Mouse (Mus musculus): Measurements from ENCODE around the gene Peak1. TPM values are rescaled to one million over a fixed set of nuclear protein-coding genes. Genes with fewer than 3 reads are reported as not detected.
A peak's percentile ranks its signal among the peaks of the same experiment; 100 is the strongest.
"Not testable (repeated sequence)": the region's sequence is repeated elsewhere in the genome, so short reads cannot be mapped to it uniquely, and the experiment has no call there.

Gene Peak1
- polyA plus RNA-seq, 1 experiment = 5.5 TPM

DNA sequence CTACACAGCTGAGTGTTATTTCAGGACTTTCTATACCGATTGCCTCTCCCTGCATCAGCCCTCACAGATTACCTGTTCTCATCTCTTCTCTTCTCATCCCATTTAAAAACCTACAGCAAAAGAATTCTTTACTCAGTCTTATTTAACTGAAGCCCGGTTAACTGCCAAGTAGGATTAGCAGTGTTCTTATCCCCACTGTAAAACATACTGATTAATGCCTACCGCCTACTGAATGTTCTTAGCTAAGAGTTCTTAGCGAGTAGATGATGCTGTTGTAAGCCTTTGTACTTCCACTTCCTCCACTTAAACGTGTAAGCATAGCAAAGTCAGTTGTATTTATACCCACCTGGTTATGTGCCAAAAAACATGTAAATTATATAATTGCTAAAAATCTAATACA, 43.1 kb upstream of the Peak1 start:
- TF ChIP-seq POLR2A (IDR thresholded peaks at IDR 0.05; ENCODE audit: control insufficient read depth, low read depth, low read length) = no peak
- no peak for TF ChIP-seq CTCF (IDR thresholded peaks at IDR 0.05; ENCODE audit: control insufficient read depth, insufficient read depth, insufficient replicate concordance, low read depth, low read length)
- Histone ChIP-seq H3K27ac (ENCODE audit: control insufficient read depth, insufficient read depth, low read depth, low read length) (no peak overlapping the region), H3K36me3 (ENCODE audit: control insufficient read depth, insufficient read depth, low read length) (no peaks in the 10 kb centered on the region), H3K4me3 (ENCODE audit: control insufficient read depth, low read depth, low read length) (no peak overlapping the region), H3K4me1 (ENCODE audit: control insufficient read depth, insufficient read depth, low read length) (no peaks in the 10 kb centered on the region), H3K27me3 (ENCODE audit: control insufficient read depth, insufficient read depth, low read length) (no peaks in the 10 kb centered on the region)

DNA sequence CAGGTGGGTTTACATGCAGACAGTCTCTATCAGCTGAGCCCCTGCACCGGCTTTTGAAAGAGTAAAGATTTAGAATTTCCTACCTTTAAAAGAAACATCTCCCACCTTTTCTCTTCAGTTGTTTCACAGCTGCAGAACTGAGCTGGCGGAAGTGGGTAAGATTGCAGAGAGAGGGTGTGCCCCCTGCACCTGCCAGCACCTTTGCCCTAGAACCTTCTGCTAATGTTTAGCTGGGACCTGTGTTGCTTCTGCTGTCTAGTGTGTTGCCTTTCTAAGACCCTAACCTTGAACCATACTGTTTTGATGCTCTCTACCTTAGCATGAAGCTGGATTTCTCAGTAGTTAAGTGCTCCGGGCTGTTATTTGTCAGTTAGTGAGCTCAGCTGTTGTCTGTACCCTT, 38.6 kb upstream of the Peak1 start:
- Histone ChIP-seq H3K36me3 (ENCODE audit: control insufficient read depth, insufficient read depth, low read length) (no peaks in the 10 kb centered on the region), H3K4me1 (ENCODE audit: control insufficient read depth, insufficient read depth, low read length) (no peaks in the 10 kb centered on the region), H3K27me3 (ENCODE audit: control insufficient read depth, insufficient read depth, low read length) (no peaks in the 10 kb centered on the region), H3K4me3 (ENCODE audit: control insufficient read depth, low read depth, low read length) (no peak overlapping the region), H3K27ac (ENCODE audit: control insufficient read depth, insufficient read depth, low read depth, low read length) (no peak overlapping the region)
- TF ChIP-seq POLR2A (IDR thresholded peaks at IDR 0.05; ENCODE audit: control insufficient read depth, low read depth, low read length) = no peak
- no peak for TF ChIP-seq CTCF (IDR thresholded peaks at IDR 0.05; ENCODE audit: control insufficient read depth, insufficient read depth, insufficient replicate concordance, low read depth, low read length)

DNA sequence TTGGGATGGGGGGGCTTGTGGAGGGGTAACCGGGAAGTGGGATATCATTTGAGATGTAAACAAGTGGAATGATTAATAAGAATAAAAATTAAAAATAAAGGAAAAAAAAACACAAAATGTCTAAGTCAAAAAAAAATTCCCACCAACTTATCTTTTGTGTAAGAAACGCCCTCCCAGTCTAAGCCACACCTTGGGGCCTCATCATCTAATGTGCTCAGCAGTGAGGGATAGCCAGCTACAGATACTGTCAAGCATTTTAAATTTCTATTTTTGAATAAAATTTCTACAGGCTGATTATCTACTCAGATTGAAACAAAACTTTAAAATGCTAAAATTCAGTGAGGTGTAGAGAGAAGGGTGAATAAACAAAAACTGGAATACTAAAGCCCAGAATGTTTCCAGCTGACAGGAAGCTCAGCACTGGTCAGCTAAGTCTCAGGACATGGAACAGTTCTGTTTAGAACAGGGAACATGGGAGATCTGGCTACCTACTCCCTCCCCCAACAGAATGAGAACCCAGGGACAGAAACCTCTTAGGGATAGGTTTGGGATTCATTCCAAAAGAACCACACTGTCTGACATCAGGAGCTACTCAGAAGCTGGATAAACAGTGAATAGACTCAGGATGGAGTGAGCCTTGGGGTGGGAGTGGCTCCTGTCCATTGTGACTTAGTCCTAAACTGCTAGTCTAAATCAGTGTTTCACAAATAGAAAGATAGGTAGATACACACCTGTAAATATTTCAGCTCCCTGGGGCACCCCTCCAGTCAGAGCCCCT, 35.4 kb upstream of the Peak1 start:
- Histone ChIP-seq H3K4me3 (ENCODE audit: control insufficient read depth, low read depth, low read length) (no peak overlapping the region), H3K4me1 (ENCODE audit: control insufficient read depth, insufficient read depth, low read length) (no peaks in the 10 kb centered on the region), H3K27me3 (ENCODE audit: control insufficient read depth, insufficient read depth, low read length) (no peaks in the 10 kb centered on the region), H3K27ac (ENCODE audit: control insufficient read depth, insufficient read depth, low read depth, low read length) (no peak overlapping the region), H3K36me3 (ENCODE audit: control insufficient read depth, insufficient read depth, low read length) (no peaks in the 10 kb centered on the region)
- TF ChIP-seq POLR2A (IDR thresholded peaks at IDR 0.05; ENCODE audit: control insufficient read depth, low read depth, low read length) = no peak
- TF ChIP-seq CTCF (IDR thresholded peaks at IDR 0.05; ENCODE audit: control insufficient read depth, insufficient read depth, insufficient replicate concordance, low read depth, low read length) = no peak

DNA sequence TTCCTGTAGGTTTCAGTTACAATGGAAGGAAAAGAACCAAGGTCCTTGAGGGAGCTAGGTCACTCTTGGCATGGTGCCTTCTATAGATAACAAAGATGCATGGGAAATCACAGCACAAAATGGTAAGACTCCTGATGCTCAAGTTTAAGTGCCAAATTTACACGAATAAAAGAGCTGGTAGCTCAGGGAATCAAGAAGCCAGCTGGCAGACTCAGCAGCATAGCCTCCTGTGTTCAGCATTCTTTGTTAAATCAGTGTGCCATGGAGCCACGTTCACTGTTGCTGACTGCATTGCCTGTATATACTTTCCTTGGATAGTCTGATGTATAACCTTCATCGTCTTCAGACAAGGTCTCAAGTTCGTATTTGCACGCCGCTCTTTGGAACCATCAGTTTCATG, 33.7 kb upstream of the Peak1 start:
- no peaks in the 10 kb centered on the region for H3K27me3 ChIP-seq (ENCODE audit: control insufficient read depth, insufficient read depth, low read length)
- H3K4me3 ChIP-seq (ENCODE audit: control insufficient read depth, low read depth, low read length) = no peak overlapping the region
- no peak for TF ChIP-seq POLR2A (IDR thresholded peaks at IDR 0.05; ENCODE audit: control insufficient read depth, low read depth, low read length)
- TF ChIP-seq CTCF (IDR thresholded peaks at IDR 0.05; ENCODE audit: control insufficient read depth, insufficient read depth, insufficient replicate concordance, low read depth, low read length) = no peak
- H3K4me1 ChIP-seq (ENCODE audit: control insufficient read depth, insufficient read depth, low read length) = no peaks in the 10 kb centered on the region
- no peaks in the 10 kb centered on the region for H3K36me3 ChIP-seq (ENCODE audit: control insufficient read depth, insufficient read depth, low read length)
- no peak overlapping the region for H3K27ac ChIP-seq (ENCODE audit: control insufficient read depth, insufficient read depth, low read depth, low read length)

DNA sequence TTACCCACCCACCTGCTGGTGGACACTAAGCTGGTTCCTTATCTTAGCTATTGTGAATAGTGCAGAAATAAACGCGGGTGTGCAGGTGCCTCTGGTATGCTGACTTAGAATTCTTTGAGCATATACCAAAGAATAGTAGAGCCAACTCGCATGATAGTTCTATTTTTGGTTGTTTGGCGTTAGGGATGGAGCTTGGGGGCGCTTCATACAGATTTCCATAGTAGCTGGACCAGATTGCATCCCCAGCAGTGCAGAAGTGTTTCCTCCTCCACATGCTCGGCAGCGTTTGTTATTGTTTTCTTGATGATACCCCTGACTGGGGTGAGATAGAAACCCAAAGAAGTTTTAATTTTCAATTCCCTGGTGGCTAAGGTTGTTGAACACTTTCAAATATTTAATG, 21.8 kb upstream of the Peak1 start:
- no peaks in the 10 kb centered on the region for H3K36me3 ChIP-seq (ENCODE audit: control insufficient read depth, insufficient read depth, low read length)
- no peaks in the 10 kb centered on the region for H3K4me1 ChIP-seq (ENCODE audit: control insufficient read depth, insufficient read depth, low read length)
- no peaks in the 10 kb centered on the region for H3K27me3 ChIP-seq (ENCODE audit: control insufficient read depth, insufficient read depth, low read length)
- no peak overlapping the region for H3K27ac ChIP-seq (ENCODE audit: control insufficient read depth, insufficient read depth, low read depth, low read length)
- TF ChIP-seq CTCF (IDR thresholded peaks at IDR 0.05; ENCODE audit: control insufficient read depth, insufficient read depth, insufficient replicate concordance, low read depth, low read length) = no peak
- no peak for TF ChIP-seq POLR2A (IDR thresholded peaks at IDR 0.05; ENCODE audit: control insufficient read depth, low read depth, low read length)
- H3K4me3 ChIP-seq (ENCODE audit: control insufficient read depth, low read depth, low read length) = no peak overlapping the region

DNA sequence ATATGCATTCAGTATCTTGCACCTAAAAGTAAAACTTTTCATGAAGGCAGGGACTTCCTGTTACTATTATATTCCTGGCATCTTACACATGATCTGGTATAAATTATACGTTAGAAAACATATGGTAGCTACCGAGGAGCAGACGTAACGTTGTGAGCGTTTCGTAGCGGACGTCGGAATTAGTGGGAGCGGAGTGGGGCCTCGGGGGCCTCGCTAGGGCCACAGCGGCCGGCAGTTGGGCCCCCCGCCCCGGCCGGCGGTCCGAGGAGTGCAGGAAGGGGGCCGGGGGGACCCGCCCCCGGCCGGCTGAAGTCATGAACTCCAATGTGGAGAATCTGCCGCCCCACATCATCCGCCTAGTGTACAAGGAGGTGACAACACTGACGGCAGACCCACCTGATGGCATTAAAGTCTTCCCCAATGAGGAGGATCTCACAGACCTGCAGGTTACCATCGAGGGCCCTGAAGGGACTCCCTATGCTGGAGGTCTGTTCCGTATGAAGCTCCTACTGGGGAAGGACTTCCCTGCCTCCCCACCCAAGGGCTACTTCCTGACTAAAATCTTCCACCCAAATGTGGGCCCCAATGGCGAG, 19.5 kb upstream of the Peak1 start:
- not testable (repeated sequence) for H3K36me3 ChIP-seq (ENCODE audit: control insufficient read depth, insufficient read depth, low read length); H3K27me3 ChIP-seq (ENCODE audit: control insufficient read depth, insufficient read depth, low read length); H3K4me1 ChIP-seq (ENCODE audit: control insufficient read depth, insufficient read depth, low read length)
- Histone ChIP-seq H3K27ac (ENCODE audit: control insufficient read depth, insufficient read depth, low read depth, low read length) (peak overlapping the region; percentile 49; the same call in 1 of the 2 replicates), H3K4me3 (ENCODE audit: control insufficient read depth, low read depth, low read length) (peak overlapping the region; percentile 64)

DNA sequence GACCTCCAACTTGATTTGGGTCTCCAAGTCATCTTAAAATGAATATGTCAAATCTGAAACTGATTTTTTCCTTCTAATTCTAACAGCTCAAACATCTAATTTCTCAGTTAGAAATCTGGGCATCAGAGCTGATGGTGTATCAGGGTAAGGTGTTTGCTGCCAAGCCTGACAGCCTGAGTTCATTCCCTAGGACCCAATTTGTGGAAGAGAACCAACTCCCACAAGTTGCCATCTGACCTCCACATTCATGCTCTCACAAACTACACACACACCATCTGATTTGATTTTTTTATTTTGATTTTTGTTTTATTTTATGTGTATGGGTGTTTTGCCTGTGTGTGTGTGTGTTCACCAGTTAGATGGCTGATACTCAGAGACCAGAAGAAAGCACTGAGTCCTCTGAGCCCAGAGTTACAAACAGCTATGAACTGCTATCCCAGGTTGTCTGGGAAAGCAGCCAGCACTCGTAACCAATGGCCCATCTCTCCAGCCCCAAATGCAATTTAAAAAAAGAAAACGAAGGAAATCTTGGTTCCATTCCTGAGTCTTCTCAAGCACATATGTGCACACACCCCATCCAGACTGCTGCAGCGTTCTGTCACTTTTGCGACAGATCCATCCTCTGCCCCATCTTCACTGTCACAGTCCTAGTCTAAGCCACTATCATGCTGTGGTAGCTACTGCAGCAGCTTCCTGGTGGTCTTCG, 18.1 kb upstream of the Peak1 start:
- no peak for TF ChIP-seq POLR2A (IDR thresholded peaks at IDR 0.05; ENCODE audit: control insufficient read depth, low read depth, low read length)
- TF ChIP-seq CTCF (IDR thresholded peaks at IDR 0.05; ENCODE audit: control insufficient read depth, insufficient read depth, insufficient replicate concordance, low read depth, low read length) = no peak
- H3K27me3 ChIP-seq (ENCODE audit: control insufficient read depth, insufficient read depth, low read length) = no peaks in the 10 kb centered on the region
- H3K4me3 ChIP-seq (ENCODE audit: control insufficient read depth, low read depth, low read length) = peak overlapping the region; percentile 73
- H3K36me3 ChIP-seq (ENCODE audit: control insufficient read depth, insufficient read depth, low read length) = no peaks in the 10 kb centered on the region
- H3K4me1 ChIP-seq (ENCODE audit: control insufficient read depth, insufficient read depth, low read length) = no peaks in the 10 kb centered on the region
- H3K27ac ChIP-seq (ENCODE audit: control insufficient read depth, insufficient read depth, low read depth, low read length) = no peak overlapping the region

All from testis, adult 2 months (tissue).